Mouse (Mus musculus) stomach, embryonic 16.5 days (tissue): ENCODE measurements at regions not wholly inside any gene's neighbourhood (a gene's known extent, or its start where the extent isn't known, plus 50 kb on each side); places are given as distances from the start of the nearest gene placed in this dataset.
A peak's percentile ranks its signal among the peaks of the same experiment; 100 is the strongest.

Experiments
- ATAC-seq: fragments of 200-750 bp; cut with Nextera tagmentation; 2 replicates; pipeline ENCODE4 v1.8.0; 2017; ENCODE audit warnings: moderate number of reproducible peaks, moderate TSS enrichment; ENCODE audit not compliant: insufficient read depth, low FRiP score
- H3K27ac ChIP-seq: fragments of 300-500 bp; sonication (generic); 2 replicates; pipeline ENCODE4 v1.5.1; 2014; ENCODE audit warnings: low read length
- H3K27me3 ChIP-seq: fragments of 300-500 bp; sonication (generic); 2 replicates; pipeline ENCODE4 v1.6.1; 2014; ENCODE audit warnings: low read length, control low read depth, mixed read lengths; ENCODE audit not compliant: control insufficient read depth, insufficient read depth
- H3K36me3 ChIP-seq: fragments of 300-500 bp; sonication (generic); 2 replicates; pipeline ENCODE4 v1.6.1; 2014; ENCODE audit warnings: low read length; ENCODE audit not compliant: control insufficient read depth, insufficient read depth
- H3K4me1 ChIP-seq: fragments of 300-500 bp; sonication (generic); 2 replicates; pipeline ENCODE4 v1.6.1; 2014; ENCODE audit warnings: low read length, control low read depth, mixed read lengths; ENCODE audit not compliant: control insufficient read depth, insufficient read depth
- H3K4me2 ChIP-seq: fragments of 300-500 bp; sonication (generic); 2 replicates; pipeline ENCODE4 v1.6.1; 2014; ENCODE audit warnings: low read depth, low read length, mixed read lengths
- H3K4me3 ChIP-seq: fragments of 300-500 bp; sonication (generic); replicated peaks from 2 replicates; pipeline ENCODE4 v1.5.1; 2014; ENCODE audit warnings: mild to moderate bottlenecking, low read length
- H3K9ac ChIP-seq: fragments of 300-500 bp; sonication (generic); 2 replicates; pipeline ENCODE4 v1.6.1; 2014; ENCODE audit warnings: low read length
- H3K9me3 ChIP-seq: fragments of 300-500 bp; sonication (generic); replicated peaks from 2 replicates; pipeline ENCODE4 v1.6.1; 2016; ENCODE audit warnings: low read length, control low read depth; ENCODE audit not compliant: control insufficient read depth
- WGBS: fragments of 180-500 bp; shearing (Covaris S2); extraction: QIAGEN DNeasy Blood & Tissue Kit; methylation state at CpG from one replicate; pipeline ENCODE4 v1.1.7; 2014; 5-methylcytosine and 5-hydroxymethylcytosine counted together

- ATAC-seq, result no peak
- H3K36me3 ChIP-seq, result no peaks in the 10 kb centered on the region
- no peak overlapping the region for H3K27ac ChIP-seq
- H3K27me3 ChIP-seq, result no peaks in the 10 kb centered on the region
- no peaks in the 10 kb centered on the region for H3K4me1 ChIP-seq
- H3K4me2 ChIP-seq, result peak overlapping the region; percentile 25; the same call in 1 of the 2 replicates
- WGBS, result 42% methylated on average over 18 of the region's 18 CpGs
- H3K4me3 ChIP-seq, result no peak overlapping the region
- no peak overlapping the region for H3K9ac ChIP-seq
- H3K9me3 ChIP-seq, result no peaks in the 10 kb centered on the region
Measured at GRCm38 (mm10) chr15:59864746-59865499, 151.5 kb downstream of the 4933412E24Rik start.

DNA sequence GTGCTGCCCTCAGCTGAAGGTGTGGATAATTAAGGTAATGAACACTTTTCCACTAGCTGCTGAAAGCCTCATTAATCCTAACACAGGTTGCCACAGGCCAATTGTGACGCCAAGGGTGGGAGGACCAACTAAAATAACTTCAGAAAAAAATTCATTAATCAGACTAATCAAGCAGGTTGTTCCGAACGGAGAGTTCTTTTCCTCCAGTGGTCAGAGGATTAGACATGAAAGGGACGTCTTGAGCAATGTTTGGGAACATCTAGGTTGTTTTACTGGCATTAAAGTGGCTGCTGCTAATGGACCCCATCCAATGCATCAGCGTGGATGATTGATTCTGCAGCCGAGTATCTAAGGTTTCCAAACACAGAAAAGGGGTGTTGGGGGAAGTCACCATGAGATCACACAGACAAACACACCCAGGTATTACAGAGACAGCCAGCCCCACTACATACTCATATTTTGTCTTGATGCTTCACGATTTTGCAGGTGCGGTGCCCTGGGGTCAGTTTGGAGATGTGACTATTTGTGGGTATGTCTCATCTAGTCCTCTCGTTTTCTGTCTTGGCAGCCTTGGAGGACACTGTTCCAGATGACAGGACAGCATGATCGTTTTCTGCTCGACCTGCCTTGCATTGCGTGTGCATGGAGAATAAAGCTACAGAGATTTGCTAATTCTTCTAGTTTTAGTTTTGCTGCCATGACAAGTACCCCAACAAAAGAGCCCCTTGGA is 164.0 kb downstream of the 4933412E24Rik start:
- H3K27ac ChIP-seq, result no peak overlapping the region
- H3K36me3 ChIP-seq, result no peaks in the 10 kb centered on the region
- no peaks in the 10 kb centered on the region for H3K27me3 ChIP-seq
- no peak overlapping the region for H3K9ac ChIP-seq
- ATAC-seq, result no peak
- H3K4me1 ChIP-seq, result no peaks in the 10 kb centered on the region
- no peak overlapping the region for H3K4me3 ChIP-seq
- H3K4me2 ChIP-seq, result no peak overlapping the region
- no peaks in the 10 kb centered on the region for H3K9me3 ChIP-seq
- WGBS, result 60% methylated on average over 12 of the region's 12 CpGs

DNA sequence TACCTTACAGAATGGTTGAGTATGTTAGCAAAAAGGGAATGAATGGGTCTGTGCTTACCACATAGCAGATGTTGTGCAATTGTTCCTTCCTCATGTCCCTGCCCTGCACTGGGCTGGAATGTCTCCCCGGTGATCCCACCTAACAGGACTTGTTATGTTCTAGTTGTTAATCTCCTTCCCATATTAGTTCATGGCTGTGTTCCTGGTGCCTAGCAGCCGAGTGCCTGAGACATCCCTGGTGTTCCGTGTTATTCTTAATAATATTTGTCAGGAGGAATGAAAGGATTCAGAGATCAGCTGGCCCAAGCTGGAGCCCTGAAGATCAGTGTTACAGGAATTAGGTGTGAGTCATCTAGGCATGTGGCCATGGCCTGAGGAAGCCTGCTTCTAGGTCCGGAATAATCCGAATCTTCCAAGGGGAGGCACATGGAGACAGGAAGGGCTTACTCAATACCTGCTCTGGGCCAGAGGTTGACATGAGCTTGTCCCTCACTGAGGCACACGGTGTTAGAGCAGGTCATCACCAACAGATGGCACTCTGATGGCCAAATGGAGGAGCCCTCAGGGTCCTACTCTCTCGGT is 171.2 kb downstream of the 4933412E24Rik start:
- no peak overlapping the region for H3K9ac ChIP-seq
- H3K9me3 ChIP-seq, result no peaks in the 10 kb centered on the region
- no peaks in the 10 kb centered on the region for H3K4me1 ChIP-seq
- 67% methylated on average over 7 of the region's 7 CpGs for WGBS
- no peaks in the 10 kb centered on the region for H3K27me3 ChIP-seq
- no peak overlapping the region for H3K4me2 ChIP-seq
- H3K4me3 ChIP-seq, result no peak overlapping the region
- no peak overlapping the region for H3K27ac ChIP-seq
- ATAC-seq, result no peak
- no peaks in the 10 kb centered on the region for H3K36me3 ChIP-seq

- Histone ChIP-seq H3K9me3 (no peaks in the 10 kb centered on the region), H3K9ac (no peak overlapping the region), H3K4me1 (0 out of 2 replicates have a peak, but pooled peaks cover 2% of the 10 kb centered on the region), H3K4me3 (no peak overlapping the region), H3K36me3 (no peaks in the 10 kb centered on the region), H3K4me2 (no peak overlapping the region), H3K27ac (no peak overlapping the region), H3K27me3 (no peaks in the 10 kb centered on the region)
- no peak for ATAC-seq
- 79% methylated on average over 5 of the region's 5 CpGs for WGBS
Measured at GRCm38 (mm10) chr15:59836631-59837030, 179.8 kb downstream of the 4933412E24Rik start.

- no peak for ATAC-seq
- no peak overlapping the region for H3K4me3 ChIP-seq
- no peaks in the 10 kb centered on the region for H3K4me1 ChIP-seq
- 84% methylated on average over 3 of the region's 3 CpGs for WGBS
- no peaks in the 10 kb centered on the region for H3K9me3 ChIP-seq
- H3K4me2 ChIP-seq, result no peak overlapping the region
- no peaks in the 10 kb centered on the region for H3K27me3 ChIP-seq
- no peak overlapping the region for H3K9ac ChIP-seq
- no peak overlapping the region for H3K27ac ChIP-seq
- no peaks in the 10 kb centered on the region for H3K36me3 ChIP-seq
Measured at GRCm38 (mm10) chr15:59833232-59833631, 183.2 kb downstream of the 4933412E24Rik start.

DNA sequence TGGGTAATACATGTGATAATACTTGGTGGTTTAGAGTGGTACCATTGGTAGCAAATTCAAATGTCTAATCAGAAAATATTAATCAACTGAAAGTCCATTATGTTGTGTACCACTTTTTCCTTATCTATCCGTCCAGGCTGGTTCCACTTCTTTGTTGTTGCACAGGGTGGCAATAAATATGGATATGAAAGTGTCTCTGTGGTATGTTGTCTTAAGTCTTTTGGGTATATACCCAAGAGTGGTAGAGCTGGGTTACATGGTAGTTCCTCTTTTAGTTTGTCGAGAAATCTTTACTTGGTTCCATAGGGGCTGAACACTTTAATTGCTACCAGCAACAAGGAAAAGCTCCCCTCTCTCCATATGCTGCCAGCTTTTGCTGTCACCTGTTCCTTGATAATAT is 184.9 kb downstream of the 4933412E24Rik start:
- Histone ChIP-seq H3K4me3 (no peak overlapping the region), H3K9me3 (no peaks in the 10 kb centered on the region), H3K4me1 (peaks cover 4% of the 10 kb centered on the region; the same call in 1 of the 2 replicates), H3K36me3 (no peaks in the 10 kb centered on the region), H3K27ac (no peak overlapping the region), H3K9ac (no peak overlapping the region), H3K4me2 (no peak overlapping the region), H3K27me3 (no peaks in the 10 kb centered on the region)
- WGBS, result 82% methylated on average over 2 of the region's 2 CpGs
- ATAC-seq, result no peak

- 72% methylated on average over 17 of the region's 17 CpGs for whole genome bisulfite sequencing
- no peak overlapping the region for H3K4me3 ChIP-seq
- ATAC-seq, result no peak
- no peaks in the 10 kb centered on the region for H3K36me3 ChIP-seq
- peaks cover 9% of the 10 kb centered on the region; the same call in 1 of the 2 replicates for H3K4me1 ChIP-seq
- no peaks in the 10 kb centered on the region for H3K27me3 ChIP-seq
- no peaks in the 10 kb centered on the region for H3K9me3 ChIP-seq
- H3K4me2 ChIP-seq, result no peak overlapping the region
- no peak overlapping the region for H3K9ac ChIP-seq
- no peak overlapping the region for H3K27ac ChIP-seq
Measured at GRCm38 (mm10) chr15:59830553-59831462, 185.6 kb downstream of the 4933412E24Rik start.

GRCm38 (mm10) chr15:59828421-59828820 is 188.0 kb downstream of the 4933412E24Rik start:
- H3K27me3 ChIP-seq, result no peaks in the 10 kb centered on the region
- 21% methylated on average over 5 of the region's 5 CpGs for WGBS
- H3K36me3 ChIP-seq, result no peaks in the 10 kb centered on the region
- ATAC-seq, result peak; percentile 26; the same call in 1 of the 2 replicates
- H3K9me3 ChIP-seq, result no peaks in the 10 kb centered on the region
- H3K9ac ChIP-seq, result no peak overlapping the region
- peaks cover 9% of the 10 kb centered on the region; the same call in 1 of the 2 replicates for H3K4me1 ChIP-seq
- no peak overlapping the region for H3K27ac ChIP-seq
- H3K4me2 ChIP-seq, result no peak overlapping the region
- no peak overlapping the region for H3K4me3 ChIP-seq
